Mouse (Mus musculus): ENCODE measurements at regions not wholly inside any gene's neighbourhood (a gene's known extent, or its start where the extent isn't known, plus 50 kb on each side); places are given as distances from the start of the nearest gene placed in this dataset.
A peak's percentile ranks its signal among the peaks of the same experiment; 100 is the strongest.
"Not testable (repeated sequence)": the region's sequence is repeated elsewhere in the genome, so short reads cannot be mapped to it uniquely, and the experiment has no call there.

- H3K36me3 ChIP-seq (ENCODE audit: control insufficient read depth, insufficient read depth, low read length, poor library complexity, severe bottlenecking) = no peaks in the 10 kb centered on the region
- DNase-seq (ENCODE audit: low read depth, low spot score) = peak; percentile 69
These were observed 149.4 kb upstream of the Ctso start for GRCm38 (mm10) chr3:81782921-81783541.

GRCm38 (mm10) chr3:81788915-81789314, 143.5 kb upstream of the Ctso start:
- no peak for DNase-seq (ENCODE audit: low read depth, low spot score)

More at GRCm38 (mm10) chr3:81782921-81783541, 149.4 kb upstream of the Ctso start:
- no peaks in the 10 kb centered on the region for H3K27me3 ChIP-seq (ENCODE audit: control insufficient read depth, insufficient read depth, low read length, poor library complexity, severe bottlenecking)

GRCm38 (mm10) chr3:81789664-81790063, 142.7 kb upstream of the Ctso start:
- no peak for DNase-seq (ENCODE audit: low read depth, low spot score)
- H3K36me3 ChIP-seq (ENCODE audit: control insufficient read depth, insufficient read depth, low read length, poor library complexity, severe bottlenecking) = no peaks in the 10 kb centered on the region
- no peaks in the 10 kb centered on the region for H3K27me3 ChIP-seq (ENCODE audit: control insufficient read depth, insufficient read depth, low read length, poor library complexity, severe bottlenecking)

More at GRCm38 (mm10) chr3:81788915-81789314, 143.5 kb upstream of the Ctso start:
- no peaks in the 10 kb centered on the region for H3K36me3 ChIP-seq (ENCODE audit: control insufficient read depth, insufficient read depth, low read length, poor library complexity, severe bottlenecking)
- no peaks in the 10 kb centered on the region for H3K27me3 ChIP-seq (ENCODE audit: control insufficient read depth, insufficient read depth, low read length, poor library complexity, severe bottlenecking)

GRCm38 (mm10) chr3:81802096-81802495, 130.3 kb upstream of the Ctso start:
- no peaks in the 10 kb centered on the region for H3K27me3 ChIP-seq (ENCODE audit: control insufficient read depth, insufficient read depth, low read length, poor library complexity, severe bottlenecking)
- no peaks in the 10 kb centered on the region for H3K36me3 ChIP-seq (ENCODE audit: control insufficient read depth, insufficient read depth, low read length, poor library complexity, severe bottlenecking)
- DNase-seq (ENCODE audit: low read depth, low spot score) = no peak

- Histone ChIP-seq H3K27me3 (ENCODE audit: control insufficient read depth, insufficient read depth, low read length, poor library complexity, severe bottlenecking) (no peaks in the 10 kb centered on the region), H3K36me3 (ENCODE audit: control insufficient read depth, insufficient read depth, low read length, poor library complexity, severe bottlenecking) (no peaks in the 10 kb centered on the region)
- DNase-seq (ENCODE audit: low read depth, low spot score) = no peak
These were observed 126.7 kb upstream of the Ctso start for GRCm38 (mm10) chr3:81805745-81806144.

- H3K27me3 ChIP-seq (ENCODE audit: control insufficient read depth, insufficient read depth, low read length, poor library complexity, severe bottlenecking) = no peaks in the 10 kb centered on the region
- H3K36me3 ChIP-seq (ENCODE audit: control insufficient read depth, insufficient read depth, low read length, poor library complexity, severe bottlenecking) = no peaks in the 10 kb centered on the region
- DNase-seq (ENCODE audit: low read depth, low spot score) = no peak
These were observed 122.8 kb upstream of the Ctso start for GRCm38 (mm10) chr3:81809604-81810003.

- DNase-seq (ENCODE audit: low read depth, low spot score) = no peak
- Histone ChIP-seq H3K36me3 (ENCODE audit: control insufficient read depth, insufficient read depth, low read length, poor library complexity, severe bottlenecking) (no peaks in the 10 kb centered on the region), H3K27me3 (ENCODE audit: control insufficient read depth, insufficient read depth, low read length, poor library complexity, severe bottlenecking) (no peaks in the 10 kb centered on the region)
These were observed 112.1 kb upstream of the Ctso start for GRCm38 (mm10) chr3:81820304-81820703.

GRCm38 (mm10) chr3:81829525-81829924, 102.9 kb upstream of the Ctso start:
- no peaks in the 10 kb centered on the region for H3K27me3 ChIP-seq (ENCODE audit: control insufficient read depth, insufficient read depth, low read length, poor library complexity, severe bottlenecking)
- H3K36me3 ChIP-seq (ENCODE audit: control insufficient read depth, insufficient read depth, low read length, poor library complexity, severe bottlenecking) = no peaks in the 10 kb centered on the region
- no peak for DNase-seq (ENCODE audit: low read depth, low spot score)

- DNase-seq (ENCODE audit: low read depth, low spot score) = no peak
- Histone ChIP-seq H3K36me3 (ENCODE audit: control insufficient read depth, insufficient read depth, low read length, poor library complexity, severe bottlenecking) (no peaks in the 10 kb centered on the region), H3K27me3 (ENCODE audit: control insufficient read depth, insufficient read depth, low read length, poor library complexity, severe bottlenecking) (no peaks in the 10 kb centered on the region)
These were observed 102.3 kb upstream of the Ctso start for GRCm38 (mm10) chr3:81829966-81830599.

GRCm38 (mm10) chr3:81835380-81836157, 96.8 kb upstream of the Ctso start:
- Histone ChIP-seq H3K36me3 (ENCODE audit: control insufficient read depth, insufficient read depth, low read length, poor library complexity, severe bottlenecking) (no peaks in the 10 kb centered on the region), H3K27me3 (ENCODE audit: control insufficient read depth, insufficient read depth, low read length, poor library complexity, severe bottlenecking) (no peaks in the 10 kb centered on the region)
- DNase-seq (ENCODE audit: low read depth, low spot score) = no peak

- Histone ChIP-seq H3K36me3 (ENCODE audit: control insufficient read depth, insufficient read depth, low read length, poor library complexity, severe bottlenecking) (no peaks in the 10 kb centered on the region), H3K27me3 (ENCODE audit: control insufficient read depth, insufficient read depth, low read length, poor library complexity, severe bottlenecking) (no peaks in the 10 kb centered on the region)
- DNase-seq (ENCODE audit: low read depth, low spot score) = no peak
These were observed 95.9 kb upstream of the Ctso start for GRCm38 (mm10) chr3:81836478-81836877.

- not testable (repeated sequence) for H3K36me3 ChIP-seq (ENCODE audit: control insufficient read depth, insufficient read depth, low read length, poor library complexity, severe bottlenecking); H3K27me3 ChIP-seq (ENCODE audit: control insufficient read depth, insufficient read depth, low read length, poor library complexity, severe bottlenecking)
- DNase-seq (ENCODE audit: low read depth, low spot score) = peak; percentile 6
These were observed 94.3 kb upstream of the Ctso start for GRCm38 (mm10) chr3:81838121-81838520.

- no peak for DNase-seq (ENCODE audit: low read depth, low spot score)
- no peaks in the 10 kb centered on the region for H3K36me3 ChIP-seq (ENCODE audit: control insufficient read depth, insufficient read depth, low read length, poor library complexity, severe bottlenecking)
These were observed 67.9 kb upstream of the Ctso start for GRCm38 (mm10) chr3:81864487-81864886.

More at GRCm38 (mm10) chr3:81864487-81864886, 67.9 kb upstream of the Ctso start:
- H3K27me3 ChIP-seq (ENCODE audit: control insufficient read depth, insufficient read depth, low read length, poor library complexity, severe bottlenecking) = no peaks in the 10 kb centered on the region
